Mouse (Mus musculus) stomach, postnatal 0 days (tissue): ENCODE measurements at regions not wholly inside any gene's neighbourhood (a gene's known extent, or its start where the extent isn't known, plus 50 kb on each side); places are given as distances from the start of the nearest gene placed in this dataset.

Experiments
- ATAC-seq: fragments of 200-750 bp; cut with Nextera tagmentation; 2 replicates; pipeline ENCODE4 v1.8.0; 2017; ENCODE audit not compliant: low FRiP score, low TSS enrichment
- DNase-seq: peaks from one replicate; pipeline ENCODE4 v3.0.0-alpha.2; 2016; ENCODE audit warnings: low spot score
- H3K27ac ChIP-seq: fragments of 300-500 bp; sonication (generic); replicated peaks from 2 replicates; pipeline ENCODE4 v1.5.1; 2014; ENCODE audit warnings: mild to moderate bottlenecking, control low read depth
- H3K27me3 ChIP-seq: fragments of 300-500 bp; sonication (generic); 2 replicates; pipeline ENCODE4 v1.6.1; 2014; ENCODE audit warnings: low read length; ENCODE audit not compliant: control insufficient read depth, insufficient read depth
- H3K36me3 ChIP-seq: fragments of 300-500 bp; sonication (generic); 2 replicates; pipeline ENCODE4 v1.6.1; 2014; ENCODE audit warnings: low read length, mixed read lengths; ENCODE audit not compliant: control insufficient read depth, insufficient read depth
- H3K4me1 ChIP-seq: fragments of 300-500 bp; sonication (generic); replicated peaks from 2 replicates; pipeline ENCODE4 v1.6.1; 2014; ENCODE audit warnings: antibody characterized with exemption; ENCODE audit not compliant: control insufficient read depth, insufficient read depth
- H3K4me2 ChIP-seq: fragments of 300-500 bp; sonication (generic); replicated peaks from 2 replicates; pipeline ENCODE4 v1.6.1; 2014; ENCODE audit warnings: low read depth, mild to moderate bottlenecking, control low read depth, moderate library complexity
- H3K4me3 ChIP-seq: fragments of 300-500 bp; sonication (generic); 2 replicates; pipeline ENCODE4 v1.5.1; 2014; ENCODE audit warnings: low read depth, low read length, control low read depth
- H3K9ac ChIP-seq: fragments of 300-500 bp; sonication (generic); 2 replicates; pipeline ENCODE4 v1.6.1; 2014; ENCODE audit warnings: mild to moderate bottlenecking, low read length, control low read depth, mixed read lengths
- H3K9me3 ChIP-seq: fragments of 300-500 bp; sonication (generic); 2 replicates; pipeline ENCODE4 v1.6.1; 2016; ENCODE audit warnings: low read length; ENCODE audit not compliant: control insufficient read depth
- CTCF ChIP-seq: IDR thresholded peaks from 2 replicates; pipeline ENCODE4 v1.5.1; 2016; ENCODE audit warnings: antibody characterized with exemption, low read depth, mild to moderate bottlenecking, moderate library complexity
- EP300 ChIP-seq: optimal IDR thresholded peaks from 2 replicates; pipeline ENCODE3; 2016; ENCODE audit warnings: antibody characterized with exemption
- WGBS: fragments of 180-500 bp; shearing (Covaris S2); extraction: QIAGEN DNeasy Blood & Tissue Kit; methylation state at CpG from one replicate; pipeline ENCODE4 v1.1.7; 2014; 5-methylcytosine and 5-hydroxymethylcytosine counted together

DNA sequence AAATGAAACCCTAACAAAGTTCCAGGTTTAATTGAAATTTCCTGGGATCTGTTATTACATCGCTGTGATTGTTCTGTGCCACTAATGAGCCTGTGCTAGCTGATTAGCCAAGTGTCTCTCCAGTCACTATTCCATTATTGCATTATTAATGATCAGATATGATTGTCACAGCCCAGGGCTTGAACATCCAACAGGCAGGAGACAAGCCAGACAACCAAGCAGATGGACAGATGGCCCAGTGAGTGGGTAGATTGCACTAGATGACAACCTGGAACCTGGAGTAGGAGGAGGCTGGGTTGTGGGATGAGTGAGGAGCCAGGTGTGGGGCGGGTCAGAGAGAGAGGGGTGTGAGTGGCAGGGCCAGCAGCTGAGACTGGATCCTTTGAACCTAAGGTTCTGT, 161.6 kb downstream of the Trim29 start:
- 69% methylated on average over 2 of the region's 2 CpGs for WGBS
- DNase-seq = no peak
- no peak for TF ChIP-seq EP300
- TF ChIP-seq CTCF = no peak

DNA sequence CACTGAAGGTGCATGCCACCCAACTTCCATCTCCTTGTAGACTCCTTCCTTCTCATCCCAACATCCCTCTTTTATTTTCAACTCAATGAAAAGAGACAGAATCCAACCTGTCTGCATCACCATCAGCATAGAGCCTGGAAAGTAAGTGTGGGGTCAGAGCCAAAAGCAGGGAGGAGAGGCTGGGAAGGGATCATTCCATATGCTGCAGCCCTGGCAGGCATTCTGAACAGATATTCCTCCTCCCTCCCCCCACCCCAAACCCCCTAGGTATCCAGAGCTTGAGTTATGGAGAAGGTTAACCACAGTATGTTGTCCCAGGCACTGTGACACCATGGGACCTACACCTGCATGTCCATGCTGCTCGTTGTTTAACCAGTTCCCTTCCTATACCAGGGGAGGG, 162.5 kb downstream of the Trim29 start:
- Histone ChIP-seq H3K9me3 (no peaks in the 10 kb centered on the region), H3K27me3 (no peaks in the 10 kb centered on the region), H3K36me3 (no peaks in the 10 kb centered on the region), H3K4me3 (no peak overlapping the region), H3K4me2 (no peak overlapping the region), H3K27ac (no peak overlapping the region), H3K4me1 (no peaks in the 10 kb centered on the region), H3K9ac (no peak overlapping the region)
- DNase-seq (no peak), ATAC-seq (no peak)
- 73% methylated on average over 1 of the region's 1 CpGs for WGBS
- TF ChIP-seq CTCF = no peak
- no peak for TF ChIP-seq EP300

More for the DNA sequence above, 161.6 kb downstream of the Trim29 start:
- no peaks in the 10 kb centered on the region for H3K4me1 ChIP-seq
- H3K9ac ChIP-seq = no peak overlapping the region
- H3K27ac ChIP-seq = no peak overlapping the region
- H3K4me3 ChIP-seq = no peak overlapping the region
- no peak for ATAC-seq
- no peaks in the 10 kb centered on the region for H3K36me3 ChIP-seq
- H3K4me2 ChIP-seq = no peak overlapping the region
- H3K9me3 ChIP-seq = no peaks in the 10 kb centered on the region
- no peaks in the 10 kb centered on the region for H3K27me3 ChIP-seq

DNA sequence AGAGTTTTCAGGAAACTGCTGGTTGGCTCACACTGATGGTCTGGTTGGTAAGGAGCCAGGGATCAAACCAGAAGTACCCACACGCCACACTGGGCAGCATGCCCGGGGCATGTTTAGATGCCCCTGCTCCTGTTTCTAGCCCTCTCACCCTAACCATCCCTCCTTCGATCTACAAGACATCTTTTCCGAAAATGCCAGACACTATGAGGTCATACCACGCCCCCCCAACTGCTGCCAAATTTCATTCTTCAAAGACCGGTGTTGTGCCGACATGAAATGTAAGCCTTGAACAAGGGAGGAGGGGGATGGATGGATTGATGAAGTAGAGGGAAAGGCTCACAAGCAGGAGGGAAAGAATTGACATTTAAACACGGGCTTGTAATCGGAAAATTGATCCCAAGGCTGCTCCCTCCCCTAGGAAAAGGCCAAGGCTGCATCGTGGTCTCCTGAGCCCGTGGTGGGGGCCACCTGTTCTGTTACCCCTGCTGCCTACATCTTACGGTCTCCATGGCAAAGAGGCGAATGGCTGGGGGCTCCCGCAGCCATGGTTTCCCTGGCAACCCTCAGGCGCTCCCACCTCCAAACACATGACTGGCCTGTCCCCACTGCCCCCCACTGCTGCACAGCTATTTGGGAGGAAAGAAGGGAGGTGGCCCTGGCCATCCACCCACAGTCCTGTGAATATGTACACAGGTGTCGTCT, 163.1 kb downstream of the Trim29 start:
- no peaks in the 10 kb centered on the region for H3K4me1 ChIP-seq
- 51% methylated on average over 16 of the region's 16 CpGs for WGBS
- ATAC-seq = no peak
- no peak for TF ChIP-seq EP300
- DNase-seq = no peak
- H3K36me3 ChIP-seq = no peaks in the 10 kb centered on the region
- no peaks in the 10 kb centered on the region for H3K9me3 ChIP-seq
- H3K27ac ChIP-seq = no peak overlapping the region
- no peaks in the 10 kb centered on the region for H3K27me3 ChIP-seq
- H3K9ac ChIP-seq = no peak overlapping the region
- H3K4me2 ChIP-seq = no peak overlapping the region
- H3K4me3 ChIP-seq = no peak overlapping the region

DNA sequence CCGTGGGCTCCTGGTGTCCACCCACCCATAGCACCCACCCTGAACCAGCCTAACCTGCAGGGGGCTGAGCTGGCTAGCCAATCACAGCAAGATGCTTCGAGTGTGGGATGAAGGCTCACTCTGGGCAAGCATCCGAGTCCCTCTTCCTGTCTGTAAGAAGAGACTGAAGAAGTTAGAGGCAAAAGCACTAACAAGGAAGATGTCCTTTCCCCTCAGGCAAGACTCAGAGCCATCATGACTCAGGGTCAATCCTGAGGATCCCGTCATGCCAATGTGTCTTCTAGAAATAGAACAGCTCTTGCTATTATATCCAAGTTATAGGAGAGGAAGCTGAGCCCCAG, 163.6 kb downstream of the Trim29 start:
- no peak for DNase-seq
- TF ChIP-seq EP300 (no peak), CTCF (no peak)
- H3K9ac ChIP-seq = no peak overlapping the region
- no peak overlapping the region for H3K4me2 ChIP-seq
- WGBS = 66% methylated on average over 4 of the region's 4 CpGs
- no peaks in the 10 kb centered on the region for H3K36me3 ChIP-seq
- H3K27ac ChIP-seq = no peak overlapping the region
- H3K27me3 ChIP-seq = no peaks in the 10 kb centered on the region
- no peak for ATAC-seq
- no peak overlapping the region for H3K4me3 ChIP-seq
- H3K4me1 ChIP-seq = no peaks in the 10 kb centered on the region
- no peaks in the 10 kb centered on the region for H3K9me3 ChIP-seq

DNA sequence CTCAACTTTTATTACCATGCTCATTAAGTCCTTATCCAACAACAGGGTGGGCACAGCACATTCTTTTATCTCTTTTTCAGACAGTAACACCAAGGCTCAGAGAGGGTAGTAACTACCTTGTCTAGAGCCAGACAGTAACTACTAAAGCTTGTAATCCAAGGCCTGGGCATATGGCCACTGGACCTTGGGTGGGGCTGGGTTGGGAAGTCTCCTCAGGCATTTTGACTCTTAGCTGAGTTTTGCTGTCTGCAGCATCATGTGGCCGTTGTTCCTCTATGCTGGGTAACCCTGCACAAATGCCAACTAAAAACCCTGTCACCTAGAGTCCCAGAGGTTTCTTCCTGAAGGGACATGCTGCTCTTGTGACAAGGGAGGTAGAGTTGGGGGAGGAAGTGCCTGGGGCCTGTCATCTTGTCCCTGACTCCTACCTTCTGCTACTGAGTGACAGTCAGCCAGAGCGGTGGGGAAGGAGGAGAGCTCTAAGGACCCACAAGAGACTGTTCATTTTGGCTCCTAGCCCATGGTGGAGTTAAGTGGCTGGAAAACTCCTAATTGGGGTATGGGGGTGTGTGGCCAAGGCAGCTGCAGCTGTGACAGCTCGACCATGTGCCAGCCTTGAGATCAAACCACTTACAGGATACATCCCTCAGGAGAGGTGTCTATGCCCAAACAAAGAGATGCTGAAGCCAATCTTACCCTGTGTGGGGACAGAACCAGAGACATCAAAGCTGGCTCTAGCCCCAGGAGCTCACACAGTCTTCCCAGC, 170.4 kb downstream of the Trim29 start:
- H3K4me1 ChIP-seq = no peaks in the 10 kb centered on the region
- H3K9ac ChIP-seq = no peak overlapping the region
- TF ChIP-seq CTCF (no peak), EP300 (no peak)
- no peak overlapping the region for H3K27ac ChIP-seq
- H3K9me3 ChIP-seq = no peaks in the 10 kb centered on the region
- H3K36me3 ChIP-seq = no peaks in the 10 kb centered on the region
- H3K4me3 ChIP-seq = no peak overlapping the region
- H3K4me2 ChIP-seq = no peak overlapping the region
- ATAC-seq (no peak), DNase-seq (no peak)
- WGBS = 42% methylated on average over 3 of the region's 3 CpGs
- no peaks in the 10 kb centered on the region for H3K27me3 ChIP-seq
